Mouse (Mus musculus) urinary bladder, postnatal 4 days (tissue): Measurements from ENCODE around the gene Gm47283.
A peak's percentile ranks its signal among the peaks of the same experiment; 100 is the strongest.
"Not testable (repeated sequence)": the region's sequence is repeated elsewhere in the genome, so short reads cannot be mapped to it uniquely, and the experiment has no call there.

Experiments
- DNase-seq, 2 experiments: peaks; one replicate each; pipeline ENCODE4 v3.0.0; 2021 to 2022; ENCODE audit warnings: low spot score in 2 of 2

Gm47283 gene

GRCm38 (mm10) chrY:90784438-90784837, at the start of gene Gm47283:
TSS of gene Gm47283 (plus strand) at chrY:90784738.
- DNase-seq = not testable (repeated sequence)

GRCm38 (mm10) chrY:90735181-90735895, 49.2 kb upstream of the Gm47283 start:
- DNase-seq = not testable (repeated sequence)

DNA sequence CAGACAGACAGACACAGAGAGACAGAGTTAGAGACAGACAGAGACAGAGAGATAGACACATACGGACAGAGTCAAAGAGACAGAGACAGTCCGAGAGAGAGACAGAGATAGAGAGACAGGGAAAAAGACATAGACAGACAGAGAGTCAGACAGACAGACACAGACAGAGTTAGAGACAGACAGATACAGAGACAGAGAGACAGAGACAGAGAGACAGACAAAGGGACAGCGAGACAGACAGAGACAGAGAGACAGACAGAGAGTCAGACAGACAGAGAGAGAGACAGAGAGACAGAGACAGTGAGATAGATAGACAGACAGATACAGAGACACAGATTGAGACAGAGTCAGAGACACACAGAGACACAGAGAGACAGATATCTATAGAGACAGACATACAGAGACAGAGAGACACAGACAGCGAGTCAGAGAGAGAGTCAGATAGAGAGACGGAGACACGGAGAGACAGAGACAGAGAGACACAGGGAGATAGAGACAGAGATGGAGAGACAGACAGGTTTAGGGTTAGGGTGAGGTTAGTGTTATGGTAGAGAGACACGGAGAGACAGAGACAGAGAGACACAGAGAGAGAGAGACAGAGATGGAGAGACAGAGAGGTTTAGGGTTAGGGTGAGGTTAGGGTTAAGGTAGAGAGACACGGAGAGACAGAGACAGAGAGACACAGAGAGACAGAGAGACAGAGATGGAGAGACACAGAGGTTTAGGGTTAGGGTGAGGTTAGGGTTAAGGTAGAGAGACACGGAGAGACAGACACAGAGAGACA, 48.1 kb upstream of the Gm47283 start:
- DNase-seq = not testable (repeated sequence)

GRCm38 (mm10) chrY:90737606-90738430, 46.7 kb upstream of the Gm47283 start:
- no peak for DNase-seq

DNA sequence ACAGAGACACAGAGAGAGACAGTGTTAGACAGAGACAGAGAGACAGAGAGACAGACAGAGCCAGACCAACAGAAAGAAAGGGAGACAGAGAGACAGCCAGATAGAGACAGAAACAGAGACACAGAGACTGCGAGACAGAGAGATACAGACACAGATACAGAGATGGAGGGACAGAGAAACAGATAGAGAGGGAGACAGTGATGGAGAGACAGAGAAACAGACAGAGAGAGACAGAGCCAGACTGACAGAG, 46.2 kb upstream of the Gm47283 start:
- DNase-seq = no peak

- peak; percentile 63 to 95 for DNase-seq
Measured at GRCm38 (mm10) chrY:90738841-90739530, 45.6 kb upstream of the Gm47283 start.

DNA sequence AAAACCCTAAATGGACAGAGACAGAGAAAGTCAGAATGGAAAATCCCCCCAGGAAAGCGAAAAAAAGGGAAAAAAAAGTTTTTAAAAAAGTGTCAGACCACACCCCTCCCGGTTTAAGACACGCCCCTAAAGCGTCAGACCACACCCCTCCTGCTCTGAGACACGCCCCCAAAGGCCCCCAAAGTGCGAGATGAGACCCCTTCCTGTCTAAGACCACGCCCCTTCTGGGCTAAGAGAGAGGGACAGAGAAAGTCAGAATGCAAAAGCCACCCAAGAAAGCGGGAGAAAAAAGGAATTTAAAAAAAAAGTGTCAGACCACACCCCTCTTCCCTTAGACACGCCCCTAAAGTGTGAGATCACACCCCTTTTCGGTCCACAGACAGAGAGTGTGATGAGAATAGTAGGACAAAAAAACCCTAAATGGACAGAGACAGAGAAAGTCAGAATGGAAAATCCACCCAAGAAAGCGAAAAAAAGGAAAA, 45.0 kb upstream of the Gm47283 start:
- peak; percentile 45 to 91 for DNase-seq

GRCm38 (mm10) chrY:90740013-90740561, 44.5 kb upstream of the Gm47283 start:
- DNase-seq = peak; percentile 44 to 88

DNA sequence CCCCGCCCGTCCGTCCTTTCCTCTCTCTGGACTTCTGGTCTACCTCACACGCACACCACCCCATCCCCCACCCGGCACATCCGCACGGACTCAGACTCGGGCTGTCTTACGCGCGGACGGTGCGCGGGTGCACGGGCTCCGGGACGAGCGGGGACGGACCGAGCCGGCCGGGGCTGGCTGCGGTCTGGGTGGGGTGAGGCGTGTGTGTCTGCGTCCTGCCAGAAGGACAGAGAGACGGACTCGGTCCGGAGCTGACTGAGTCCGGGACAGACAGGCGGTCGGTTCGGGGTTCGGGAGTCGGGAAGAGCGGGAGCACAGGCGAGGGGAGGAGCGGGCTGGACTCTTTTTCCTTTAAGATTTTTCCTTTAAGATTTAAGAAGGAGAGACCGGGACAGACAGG, 43.5 kb upstream of the Gm47283 start:
- peak; percentile 26 to 84 for DNase-seq

DNA sequence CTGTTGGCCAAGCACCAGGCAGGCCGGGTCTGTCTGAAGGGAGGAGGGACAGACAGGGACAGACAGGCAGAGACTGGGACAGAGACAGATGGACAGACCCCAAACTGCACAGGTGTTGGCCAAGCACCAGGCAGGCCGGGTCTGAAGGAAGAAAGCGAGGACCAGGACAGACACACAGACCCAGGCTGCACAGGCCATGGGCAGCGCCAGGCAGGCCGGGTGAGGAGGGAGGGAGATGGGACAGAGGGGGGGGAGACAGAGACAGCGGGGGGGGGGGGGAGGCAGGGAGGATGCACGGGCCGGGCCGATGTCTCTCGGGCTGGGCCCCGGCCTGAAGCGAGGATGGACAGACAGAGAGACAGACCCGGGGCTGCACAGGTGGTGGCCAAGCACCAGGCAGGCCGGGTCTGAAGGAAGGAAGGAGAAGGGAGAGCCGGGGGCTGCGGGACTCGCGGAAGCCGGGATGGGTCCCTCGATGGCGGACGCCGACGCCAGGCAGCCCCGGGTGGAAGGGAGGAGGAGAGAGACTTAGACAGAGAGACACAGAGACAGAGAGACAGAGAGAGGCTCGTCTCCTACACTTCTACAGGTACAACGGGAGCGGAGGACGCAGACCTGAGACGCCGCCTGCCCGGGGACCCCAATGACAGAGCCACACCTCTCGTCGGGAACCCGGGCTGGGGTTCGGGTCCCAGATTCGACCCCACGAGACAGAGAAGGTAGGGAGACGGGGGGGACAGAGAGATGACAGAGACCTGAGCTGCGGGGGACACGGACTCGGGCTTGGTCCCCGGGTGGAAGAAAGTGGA, 42.9 kb upstream of the Gm47283 start:
- DNase-seq = peak; percentile 56 to 92

GRCm38 (mm10) chrY:90742261-90743052, 42.1 kb upstream of the Gm47283 start:
- peak; percentile 18 to 72 for DNase-seq

- peak; percentile 24 to 76 for DNase-seq
Measured at GRCm38 (mm10) chrY:90743053-90743810, 41.3 kb upstream of the Gm47283 start.

- no peak for DNase-seq
Measured at GRCm38 (mm10) chrY:90743811-90744220, 40.7 kb upstream of the Gm47283 start.

DNA sequence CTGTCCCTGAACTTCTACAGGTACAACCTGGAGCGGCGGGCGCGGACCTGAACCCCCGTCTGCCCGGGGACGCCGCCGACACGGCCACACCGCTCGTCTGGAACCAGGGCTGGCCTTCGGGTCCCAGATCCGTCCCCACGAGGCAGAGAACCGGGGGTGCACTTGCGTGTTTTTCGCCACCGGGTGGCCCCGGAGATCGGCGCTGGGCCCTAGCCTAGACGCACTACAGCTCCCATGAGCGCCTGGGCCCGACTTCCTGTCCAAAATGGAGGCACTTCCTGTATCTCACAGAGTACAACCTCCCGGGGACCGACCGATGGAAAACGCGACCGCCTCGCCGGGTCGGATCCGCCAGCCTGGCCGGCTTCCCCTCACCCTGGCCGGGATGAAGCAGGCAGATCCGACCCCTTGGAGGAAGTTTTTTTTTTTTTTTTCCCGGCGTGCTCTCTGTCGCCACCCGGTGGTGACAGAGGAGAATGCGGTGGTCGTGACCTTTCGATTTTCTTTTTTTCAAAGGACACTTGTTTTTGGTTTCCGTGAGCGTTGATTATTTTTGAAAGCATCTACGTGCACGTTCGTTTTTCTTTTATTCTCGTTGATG, 40.1 kb upstream of the Gm47283 start:
- peak; percentile 92 to 99 for DNase-seq

DNA sequence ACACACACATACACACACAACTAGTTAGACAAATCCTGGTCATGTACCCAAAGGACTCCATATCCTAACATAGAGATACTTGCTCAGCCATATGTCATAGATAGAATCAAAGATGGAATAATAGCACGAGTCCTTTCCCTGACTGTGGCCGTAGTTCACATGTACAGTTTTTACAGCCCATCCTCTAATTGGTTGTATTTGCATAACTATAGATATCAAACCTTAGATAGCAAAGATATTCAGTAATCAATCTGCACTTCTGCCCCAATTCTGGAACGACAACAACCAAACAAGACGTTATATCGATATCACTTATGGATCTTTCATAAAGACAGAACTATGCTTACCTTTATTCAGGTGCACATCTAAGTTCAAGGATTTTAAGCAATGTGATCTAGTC, 39.3 kb upstream of the Gm47283 start:
- DNase-seq = not testable (repeated sequence)

DNA sequence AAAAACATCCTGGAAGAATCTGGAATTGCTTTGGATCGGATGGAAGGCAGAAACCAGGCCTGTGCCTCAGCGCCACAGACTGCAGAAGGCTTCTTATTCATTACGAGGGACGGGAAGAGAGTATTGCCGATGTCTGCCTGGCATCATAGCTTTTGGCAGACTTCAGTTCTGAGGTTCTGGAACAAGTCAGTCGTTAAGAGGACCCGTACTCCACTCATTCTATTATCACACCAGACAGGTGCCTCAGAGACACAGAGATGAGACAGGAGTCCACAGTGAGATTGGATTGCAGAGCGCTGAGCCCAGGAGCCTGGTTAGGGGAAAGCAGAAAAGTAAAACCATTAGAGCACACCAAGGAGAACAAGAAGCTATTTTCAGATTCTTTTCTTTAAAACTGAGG, 29.8 kb upstream of the Gm47283 start, which contains the start of gene Gm21860:
Gene Gm21860, minus strand, starts transcription at position 101 of the 400 bp plus-strand sequence.
- DNase-seq = not testable (repeated sequence)

DNA sequence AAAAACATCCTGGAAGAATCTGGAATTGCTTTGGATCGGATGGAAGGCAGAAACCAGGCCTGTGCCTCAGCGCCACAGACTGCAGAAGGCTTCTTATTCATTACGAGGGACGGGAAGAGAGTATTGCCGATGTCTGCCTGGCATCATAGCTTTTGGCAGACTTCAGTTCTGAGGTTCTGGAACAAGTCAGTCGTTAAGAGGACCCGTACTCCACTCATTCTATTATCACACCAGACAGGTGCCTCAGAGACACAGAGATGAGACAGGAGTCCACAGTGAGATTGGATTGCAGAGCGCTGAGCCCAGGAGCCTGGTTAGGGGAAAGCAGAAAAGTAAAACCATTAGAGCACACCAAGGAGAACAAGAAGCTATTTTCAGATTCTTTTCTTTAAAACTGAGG, 54.5 kb downstream of the Gm47283 start, which contains the start of gene Gm21748:
Gene Gm21748, minus strand, starts transcription at position 101 of the 400 bp plus-strand sequence.
- DNase-seq = not testable (repeated sequence)
